ENCODE assay signal across 17 mouse cellular contexts in the genomic region with DNA sequence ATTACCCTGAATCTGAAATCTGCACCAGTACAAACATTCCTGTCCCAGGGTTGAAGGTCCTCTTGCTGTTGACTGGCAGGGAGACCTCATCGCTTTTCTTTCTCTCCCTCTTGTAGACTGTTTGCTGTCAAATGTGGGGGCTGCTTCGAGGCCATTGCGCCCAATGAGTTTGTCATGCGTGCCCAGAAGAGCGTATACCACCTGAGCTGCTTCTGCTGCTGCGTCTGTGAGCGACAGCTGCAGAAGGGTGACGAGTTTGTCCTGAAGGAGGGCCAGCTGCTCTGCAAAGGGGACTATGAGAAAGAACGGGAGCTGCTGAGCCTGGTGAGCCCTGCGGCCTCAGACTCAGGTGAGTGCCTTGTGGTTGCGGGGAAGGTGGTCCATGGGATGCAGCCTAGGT.
"Had no signal": no experiment of that assay in that cellular context is flagged by ENCODE, and none has a peak within 500 bp of the region (broad histone marks: within the 10 kb centered on the region; RNA-seq: fewer than 3 reads in every experiment).

No protein-coding gene starts in this region.

- H3K4me1 ChIP-seq: megakaryocyte, embryonic 14.5 days; midbrain, embryonic 15.5 days; stomach, embryonic 15.5 days had no signal

- H3K9ac ChIP-seq: lung, embryonic 15.5 days; midbrain, embryonic 13.5 days; midbrain, embryonic 15.5 days; neural tube, embryonic 12.5 days; stomach, embryonic 15.5 days had no signal

- H3K9me3 ChIP-seq: lung, embryonic 15.5 days; midbrain, embryonic 13.5 days; midbrain, embryonic 15.5 days; neural tube, embryonic 12.5 days; stomach, embryonic 15.5 days had no signal

- DNase-seq: lung, adult 2 months; lung, postnatal 14 days; lung, postnatal 36 days; right cerebral cortex, postnatal 14 days; thymus, adult 2 months; thymus, postnatal 25 days; thymus, postnatal 4 days had no signal

- H3K27me3 ChIP-seq: lung, embryonic 15.5 days; megakaryocyte, embryonic 14.5 days; stomach, embryonic 15.5 days had no signal

- H3K27ac ChIP-seq: lung, embryonic 15.5 days; macrophage; midbrain, embryonic 13.5 days; midbrain, embryonic 15.5 days; neural tube, embryonic 12.5 days; stomach, embryonic 15.5 days; stomach, postnatal 0 days had no signal

- H3K4me3 ChIP-seq: lung, embryonic 15.5 days; megakaryocyte, embryonic 14.5 days; midbrain, embryonic 13.5 days; midbrain, embryonic 15.5 days; neural tube, embryonic 12.5 days; stomach, embryonic 15.5 days had no signal

- H3K36me3 ChIP-seq: lung, embryonic 15.5 days; midbrain, embryonic 13.5 days; midbrain, embryonic 15.5 days; neural tube, embryonic 12.5 days; stomach, embryonic 15.5 days had no signal

- H3K4me2 ChIP-seq: lung, embryonic 15.5 days; midbrain, embryonic 11.5 days; midbrain, embryonic 13.5 days; midbrain, embryonic 15.5 days; neural tube, embryonic 12.5 days; stomach, embryonic 15.5 days had no signal

- ATAC-seq: lung, postnatal 0 days; midbrain, embryonic 13.5 days; midbrain, embryonic 15.5 days had no signal
